Mouse (Mus musculus) neural tube, embryonic 15.5 days (tissue): ENCODE measurements around the gene Supv3l1. TPM values are rescaled to one million over a fixed set of nuclear protein-coding genes. Genes with fewer than 3 reads are reported as not detected.
A peak's percentile ranks its signal among the peaks of the same experiment; 100 is the strongest.
"Not testable (repeated sequence)": the region's sequence is repeated elsewhere in the genome, so short reads cannot be mapped to it uniquely, and the experiment has no call there.

Experiments
- ATAC-seq: fragments of 200-750 bp; cut with Nextera tagmentation; 2 replicates; pipeline ENCODE4 v1.8.0; 2017; ENCODE audit warnings: mild to moderate bottlenecking, moderate TSS enrichment, moderate library complexity; ENCODE audit not compliant: low FRiP score
- H3K27ac ChIP-seq: fragments of 300-500 bp; sonication (generic); replicated peaks from 2 replicates; pipeline ENCODE4 v1.5.1; 2015; ENCODE audit warnings: mild to moderate bottlenecking, inconsistent platforms
- H3K27me3 ChIP-seq: fragments of 300-500 bp; sonication (generic); replicated peaks from 2 replicates; pipeline ENCODE4 v1.6.1; 2015; ENCODE audit warnings: inconsistent platforms
- H3K36me3 ChIP-seq: fragments of 300-500 bp; sonication (generic); 2 replicates; pipeline ENCODE4 v1.6.1; 2015; ENCODE audit warnings: inconsistent platforms
- H3K4me1 ChIP-seq: fragments of 300-500 bp; sonication (generic); 2 replicates; pipeline ENCODE4 v1.6.1; 2015; ENCODE audit warnings: inconsistent platforms
- H3K4me2 ChIP-seq: fragments of 300-500 bp; sonication (generic); 2 replicates; pipeline ENCODE4 v1.6.1; 2015; ENCODE audit warnings: inconsistent platforms, mild to moderate bottlenecking, moderate library complexity
- H3K4me3 ChIP-seq: fragments of 300-500 bp; sonication (generic); replicated peaks from 2 replicates; pipeline ENCODE4 v1.5.1; 2015; ENCODE audit warnings: mild to moderate bottlenecking, inconsistent platforms
- H3K9ac ChIP-seq: fragments of 300-500 bp; sonication (generic); replicated peaks from 2 replicates; pipeline ENCODE4 v1.6.1; 2015; ENCODE audit warnings: mild to moderate bottlenecking, inconsistent platforms
- H3K9me3 ChIP-seq: fragments of 300-500 bp; sonication (generic); replicated peaks from 2 replicates; pipeline ENCODE4 v1.6.1; 2016; ENCODE audit warnings: inconsistent platforms
- WGBS: fragments of 180-500 bp; shearing (Covaris S2); methylation state at CpG from one replicate; pipeline ENCODE4 v1.1.7; 2015; ENCODE audit warnings: mixed read lengths; 5-methylcytosine and 5-hydroxymethylcytosine counted together
- polyA plus RNA-seq: library from polyadenylated mRNA; unstranded; fragments of >200 nt; fragmentation: Nextera tagmentation; extraction: Ambion mirVana; gene quantifications from 2 replicates; pipeline ENCODE4 v1.2.1, GENCODE M21; 2015

Gene Supv3l1
- polyA plus RNA-seq, result 19.9 and 20.9 TPM in 2 replicates

GRCm38 (mm10) chr10:62449364-62450279, at the start of gene Supv3l1, which contains the start of gene 4930507D05Rik:
TSS of gene Supv3l1 (minus strand) at chr10:62449738.
TSS of gene 4930507D05Rik (plus strand) at chr10:62449489.
- Histone ChIP-seq H3K36me3 (peaks cover 25% of the 10 kb centered on the region), H3K4me3 (peak within 1 kb of the TSS; percentile 98), H3K9ac (peak within 1 kb of the TSS; percentile 97), H3K27ac (peak within 1 kb of the TSS; percentile 96), H3K4me2 (peak within 1 kb of the TSS; percentile 78), H3K9me3 (no peaks in the 10 kb centered on the region), H3K4me1 (peaks cover 18% of the 10 kb centered on the region), H3K27me3 (no peaks in the 10 kb centered on the region)
- WGBS, result under 1% methylated on average over 73 of the region's 73 CpGs
- peak; percentile 94 for ATAC-seq

DNA sequence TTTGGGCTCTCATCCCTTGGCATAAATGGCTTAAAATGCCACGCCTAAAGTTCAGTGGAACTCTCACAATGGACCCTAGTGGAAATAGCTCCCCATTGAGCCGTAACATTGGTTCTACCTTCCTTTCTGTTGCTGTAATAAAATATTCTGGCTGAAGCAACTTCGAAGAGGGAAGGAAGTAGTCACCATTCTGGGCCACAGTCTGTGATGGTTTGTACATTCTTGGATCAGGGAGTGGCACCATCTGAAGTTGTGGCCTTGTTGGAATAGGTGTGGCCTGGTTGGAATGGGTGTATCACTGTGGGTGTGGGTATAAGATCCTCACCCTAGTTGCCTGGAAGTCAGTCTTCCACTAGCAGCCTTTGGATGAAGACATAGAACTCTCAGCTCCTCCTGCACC, 42.1 kb upstream of the Supv3l1 start:
- not testable (repeated sequence) for H3K4me3 ChIP-seq, H3K4me2 ChIP-seq, H3K4me1 ChIP-seq, H3K27me3 ChIP-seq, H3K9ac ChIP-seq, H3K9me3 ChIP-seq, ATAC-seq, H3K27ac ChIP-seq, H3K36me3 ChIP-seq
- 76% methylated on average over 3 of the region's 3 CpGs for WGBS

DNA sequence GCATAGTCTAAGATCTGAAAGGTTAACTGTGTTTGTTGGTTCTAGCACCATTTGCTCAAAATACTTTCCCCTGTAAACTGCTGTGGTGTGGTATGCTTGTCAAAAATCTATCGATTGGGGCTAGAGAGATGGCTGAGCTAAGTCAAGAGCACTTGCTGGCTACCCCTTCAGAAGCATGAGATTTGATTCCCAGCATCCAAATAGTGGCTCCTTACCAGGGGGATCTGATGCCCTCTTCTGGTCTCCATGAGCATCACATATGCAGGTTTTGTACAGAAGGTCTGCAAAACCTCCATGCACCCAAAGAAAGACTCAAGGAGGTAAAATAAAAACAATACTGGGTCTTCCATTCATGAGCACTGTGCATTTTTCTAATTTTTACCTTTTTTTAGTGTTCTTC, 38.7 kb upstream of the Supv3l1 start:
- H3K4me1 ChIP-seq, result peaks cover 27% of the 10 kb centered on the region
- H3K36me3 ChIP-seq, result no peaks in the 10 kb centered on the region
- H3K27ac ChIP-seq, result no peak overlapping the region
- H3K9me3 ChIP-seq, result no peaks in the 10 kb centered on the region
- no peaks in the 10 kb centered on the region for H3K27me3 ChIP-seq
- no peak for ATAC-seq
- H3K9ac ChIP-seq, result no peak overlapping the region
- 24% methylated on average over 1 of the region's 1 CpGs for WGBS
- H3K4me2 ChIP-seq, result no peak overlapping the region
- H3K4me3 ChIP-seq, result no peak overlapping the region

DNA sequence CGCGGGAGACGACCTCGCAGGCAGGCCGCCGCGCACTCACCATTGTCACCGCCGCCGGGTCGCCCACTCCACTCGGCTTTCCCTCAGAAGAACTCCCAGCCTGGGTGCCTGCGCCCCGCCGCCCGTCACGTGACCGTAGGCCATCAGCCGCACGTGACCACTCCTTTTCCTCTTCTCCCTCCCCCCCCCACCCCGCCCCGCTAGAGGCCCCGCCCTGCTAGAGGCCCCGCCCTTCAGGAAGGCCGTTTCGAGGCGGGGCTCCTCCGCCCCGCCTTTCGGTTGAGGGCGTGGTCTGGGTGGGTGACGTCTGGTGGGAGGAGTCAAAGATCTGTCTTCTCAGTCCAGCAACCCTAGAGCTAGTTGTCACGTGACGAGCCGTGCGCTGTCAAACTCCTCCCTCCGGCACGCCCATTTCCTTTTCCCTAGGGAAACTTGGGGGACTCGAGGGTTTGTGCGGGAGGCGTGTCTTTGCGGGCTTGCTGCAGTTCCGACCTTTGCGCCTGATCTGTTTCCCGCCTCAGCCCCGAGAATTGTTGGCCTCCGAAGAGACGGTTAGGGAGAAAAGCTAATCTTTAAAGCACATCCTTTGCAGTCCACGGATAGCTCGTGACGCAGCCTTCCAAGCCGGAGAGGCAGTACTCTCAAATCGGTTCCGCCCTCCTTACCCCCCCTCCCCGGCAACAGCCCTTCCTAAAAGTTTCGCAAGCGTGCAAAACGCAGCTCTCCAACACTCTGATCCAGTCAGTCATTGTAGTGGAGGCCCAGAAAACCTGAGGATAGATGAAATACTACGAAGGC, 37.3 kb upstream of the Supv3l1 start, which contains the start of gene Vps26a:
Gene Vps26a (minus strand): TSS at position 188 of the 798 bp plus-strand sequence.
- Histone ChIP-seq H3K9ac (peak within 1 kb of the TSS; percentile 77), H3K9me3 (no peaks in the 10 kb centered on the region), H3K4me1 (peaks cover 27% of the 10 kb centered on the region), H3K36me3 (no peaks in the 10 kb centered on the region), H3K4me2 (peak within 1 kb of the TSS; percentile 80), H3K27ac (peak within 1 kb of the TSS; percentile 84), H3K4me3 (peak within 1 kb of the TSS; percentile 78), H3K27me3 (no peaks in the 10 kb centered on the region)
- under 1% methylated on average over 59 of the region's 59 CpGs for WGBS
- ATAC-seq, result peak; percentile 90

GRCm38 (mm10) chr10:62485878-62486582, 36.5 kb upstream of the Supv3l1 start:
- Histone ChIP-seq H3K4me3 (peak overlapping the region; percentile 78), H3K4me2 (peak overlapping the region; percentile 80), H3K9me3 (no peaks in the 10 kb centered on the region)

DNA sequence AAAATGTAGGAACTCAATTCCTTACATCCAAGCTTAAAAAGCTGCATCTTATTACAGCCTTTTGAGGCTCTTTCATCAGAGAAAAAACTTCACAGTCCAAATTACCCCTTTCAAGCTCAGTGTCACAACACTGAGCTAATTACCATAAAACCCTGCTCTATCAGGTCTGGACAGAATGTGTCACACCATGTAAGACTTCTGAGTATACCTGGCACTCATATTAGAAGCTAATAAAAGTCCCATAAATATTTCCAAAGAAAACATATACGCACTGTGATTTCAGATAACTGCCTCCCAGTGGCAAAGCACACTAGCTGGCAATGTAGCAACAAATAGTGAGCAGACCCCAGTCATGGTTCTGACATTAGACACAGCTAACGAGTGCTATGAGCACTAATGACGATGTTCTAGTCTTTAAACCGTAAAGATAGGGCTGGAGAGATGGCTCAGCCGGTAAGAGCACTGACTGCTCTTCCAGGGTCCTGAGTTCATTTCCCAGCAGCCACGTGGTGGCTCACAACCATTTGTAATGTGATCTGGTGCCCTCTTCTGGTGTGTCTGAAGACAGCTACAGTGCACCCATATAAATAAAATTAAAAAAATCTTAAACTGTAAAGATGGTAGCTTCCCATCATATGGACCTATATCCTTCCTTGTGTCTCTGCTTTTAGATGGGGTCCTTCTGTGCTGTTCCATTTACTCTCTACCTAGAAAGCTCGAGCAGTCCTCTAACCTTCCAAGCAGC, 31.7 kb upstream of the Supv3l1 start:
- 58% methylated on average over 7 of the region's 7 CpGs for WGBS
- no peak for ATAC-seq

More at GRCm38 (mm10) chr10:62485878-62486582, 36.5 kb upstream of the Supv3l1 start:
- Histone ChIP-seq H3K4me1 (peaks cover 27% of the 10 kb centered on the region), H3K9ac (peak overlapping the region; percentile 77), H3K36me3 (no peaks in the 10 kb centered on the region), H3K27ac (peak overlapping the region; percentile 84), H3K27me3 (no peaks in the 10 kb centered on the region)
- under 1% methylated on average over 39 of the region's 48 CpGs for WGBS
- ATAC-seq, result peak; percentile 81

DNA sequence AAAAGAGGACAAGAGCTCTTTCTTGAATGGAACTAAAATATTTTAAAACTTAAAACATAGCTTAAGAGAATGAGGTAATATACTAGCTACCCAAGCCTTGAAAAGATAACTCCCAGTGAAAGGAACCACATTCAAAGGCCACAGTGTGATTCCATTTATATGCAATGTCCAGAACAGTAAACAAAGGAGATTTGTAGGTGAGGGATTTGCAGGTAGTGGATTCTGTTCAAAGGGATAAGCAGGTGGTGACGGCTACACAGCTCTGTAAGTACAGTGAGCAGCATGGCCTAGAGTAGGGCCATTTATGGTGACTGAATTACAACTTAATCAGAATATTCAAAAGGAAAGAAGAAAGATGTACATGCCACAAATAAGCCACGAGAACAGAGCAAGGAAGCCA, 27.4 kb upstream of the Supv3l1 start:
- Histone ChIP-seq H3K36me3 (peaks cover 7% of the 10 kb centered on the region; the same call in 1 of the 2 replicates), H3K27ac (no peak overlapping the region), H3K4me2 (no peak overlapping the region), H3K27me3 (no peaks in the 10 kb centered on the region), H3K9ac (no peak overlapping the region), H3K4me3 (no peak overlapping the region), H3K4me1 (no peaks in the 10 kb centered on the region), H3K9me3 (no peaks in the 10 kb centered on the region)
- 77% methylated on average over 2 of the region's 2 CpGs for WGBS
- ATAC-seq, result no peak

More for the DNA sequence above, 31.7 kb upstream of the Supv3l1 start:
- Histone ChIP-seq H3K27ac (no peak overlapping the region), H3K4me2 (no peak overlapping the region), H3K4me1 (peaks cover 19% of the 10 kb centered on the region), H3K27me3 (no peaks in the 10 kb centered on the region), H3K9ac (no peak overlapping the region), H3K4me3 (no peak overlapping the region), H3K36me3 (peaks cover 7% of the 10 kb centered on the region; the same call in 1 of the 2 replicates), H3K9me3 (no peaks in the 10 kb centered on the region)

GRCm38 (mm10) chr10:62474944-62475343, 25.4 kb upstream of the Supv3l1 start:
- H3K27me3 ChIP-seq, result no peaks in the 10 kb centered on the region
- ATAC-seq, result no peak

GRCm38 (mm10) chr10:62471105-62471504, 21.6 kb upstream of the Supv3l1 start:
- Histone ChIP-seq H3K4me1 (no peaks in the 10 kb centered on the region), H3K9me3 (no peaks in the 10 kb centered on the region), H3K9ac (no peak overlapping the region), H3K4me2 (no peak overlapping the region), H3K36me3 (peaks cover 8% of the 10 kb centered on the region; the same call in 1 of the 2 replicates), H3K27me3 (no peaks in the 10 kb centered on the region), H3K4me3 (no peak overlapping the region), H3K27ac (no peak overlapping the region)
- 35% methylated on average over 5 of the region's 5 CpGs for WGBS
- no peak for ATAC-seq

More at GRCm38 (mm10) chr10:62474944-62475343, 25.4 kb upstream of the Supv3l1 start:
- Histone ChIP-seq H3K4me3 (no peak overlapping the region), H3K27ac (no peak overlapping the region), H3K4me1 (no peaks in the 10 kb centered on the region), H3K9ac (no peak overlapping the region), H3K36me3 (peaks cover 7% of the 10 kb centered on the region; the same call in 1 of the 2 replicates), H3K9me3 (no peaks in the 10 kb centered on the region), H3K4me2 (no peak overlapping the region)
- 91% methylated on average over 10 of the region's 10 CpGs for WGBS

- Histone ChIP-seq H3K4me3 (no peak overlapping the region), H3K9ac (no peak overlapping the region), H3K4me1 (no peaks in the 10 kb centered on the region), H3K9me3 (no peaks in the 10 kb centered on the region), H3K27ac (no peak overlapping the region), H3K27me3 (no peaks in the 10 kb centered on the region), H3K36me3 (peaks cover 14% of the 10 kb centered on the region; the same call in 1 of the 2 replicates), H3K4me2 (no peak overlapping the region)
- WGBS, result 95% methylated on average over 4 of the region's 4 CpGs
- no peak for ATAC-seq
These were observed 20.2 kb upstream of the Supv3l1 start for GRCm38 (mm10) chr10:62469736-62470135.
